Mouse (Mus musculus): ENCODE measurements around the gene Rfc1. TPM values are rescaled to one million over a fixed set of nuclear protein-coding genes. Genes with fewer than 3 reads are reported as not detected.

The Rfc1 gene
- polyA plus RNA-seq (2014; fragmentation: Nextera tagmentation; extraction: Ambion mirVana), result 53.1 and 59.6 TPM in 2 replicates

GRCm38 (mm10) chr5:65335298-65336074 is at the start of gene Rfc1:
TSS of gene Rfc1 (minus strand) at chr5:65335670.
- Histone ChIP-seq H3K4me3 (ENCODE audit: control insufficient read depth in 1 of 2, insufficient read depth in 1 of 2, low read depth in 1 of 2, low read length in 2 of 2) (peak within 1 kb of the TSS; percentile 89 to 92), H3K4me2 (ENCODE audit: low read length) (peak within 1 kb of the TSS; percentile 85), H3K27ac (replicated peaks in 1 of 2; ENCODE audit: control insufficient read depth in 1 of 2, insufficient read depth in 1 of 2, low read depth in 2 of 2, low read length in 2 of 2) (peak within 1 kb of the TSS; percentile 73 to 80; a peak in 3 of 4 replicates), H3K27me3 (ENCODE audit: control insufficient read depth, insufficient read depth, low read length) (no peaks in the 10 kb centered on the region), H3K4me1 (ENCODE audit: control insufficient read depth in 2 of 2, insufficient read depth in 2 of 2, low read length in 2 of 2) (peaks cover 0 to 10% of the 10 kb centered on the region in 2 experiments; a peak in 2 of 4 replicates), H3K36me3 (ENCODE audit: control insufficient read depth, insufficient read depth, low read length) (peaks cover 6% of the 10 kb centered on the region; the same call in 1 of the 2 replicates), H3K9ac (ENCODE audit: low read length) (peak within 1 kb of the TSS; percentile 93), H3K9me3 (ENCODE audit: control insufficient read depth, low read length) (no peaks in the 10 kb centered on the region)
- ATAC-seq (ENCODE audit: insufficient number of reproducible peaks, insufficient read depth, low FRiP score, low read depth), result peak; percentile 91
- WGBS, result under 1% methylated on average over 65 of the region's 65 CpGs

- Histone ChIP-seq H3K4me2 (ENCODE audit: low read length) (no peak overlapping the region), H3K9me3 (ENCODE audit: control insufficient read depth, low read length) (no peaks in the 10 kb centered on the region), H3K27ac (replicated peaks in 1 of 2; ENCODE audit: control insufficient read depth in 1 of 2, insufficient read depth in 1 of 2, low read depth in 2 of 2, low read length in 2 of 2) (no peak overlapping the region), H3K4me1 (ENCODE audit: control insufficient read depth in 2 of 2, insufficient read depth in 2 of 2, low read length in 2 of 2) (no peaks in the 10 kb centered on the region), H3K27me3 (ENCODE audit: control insufficient read depth, insufficient read depth, low read length) (no peaks in the 10 kb centered on the region), H3K4me3 (ENCODE audit: control insufficient read depth in 1 of 2, insufficient read depth in 1 of 2, low read depth in 1 of 2, low read length in 2 of 2) (no peak overlapping the region), H3K9ac (ENCODE audit: low read length) (no peak overlapping the region), H3K36me3 (ENCODE audit: control insufficient read depth, insufficient read depth, low read length) (no peaks in the 10 kb centered on the region)
- WGBS, result 75% methylated on average over 7 of the region's 7 CpGs
- no peak for ATAC-seq (ENCODE audit: insufficient number of reproducible peaks, insufficient read depth, low FRiP score, low read depth)
These were observed 39.3 kb upstream of the Rfc1 start for GRCm38 (mm10) chr5:65374746-65375145.

DNA sequence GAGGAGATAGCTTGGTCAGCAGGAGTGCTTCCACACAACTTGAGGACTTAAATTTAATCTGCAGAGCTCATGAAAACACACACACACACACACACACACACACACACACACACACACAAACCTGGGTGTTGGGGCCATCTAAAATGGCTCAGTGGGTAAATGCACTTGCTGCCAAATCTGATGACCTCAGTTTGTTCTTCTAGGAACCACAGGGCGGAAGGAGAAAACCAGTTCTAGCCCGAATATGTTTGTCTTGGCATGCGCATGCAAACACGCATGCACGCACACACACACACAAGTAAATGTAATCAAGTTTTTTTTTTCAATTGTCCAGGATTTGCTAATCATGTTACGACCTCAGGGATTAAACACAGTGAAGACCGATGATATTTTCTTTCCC is 36.1 kb upstream of the Rfc1 start:
- no peaks in the 10 kb centered on the region for H3K36me3 ChIP-seq (ENCODE audit: control insufficient read depth, insufficient read depth, low read length)
- no peaks in the 10 kb centered on the region for H3K4me1 ChIP-seq (ENCODE audit: control insufficient read depth in 2 of 2, insufficient read depth in 2 of 2, low read length in 2 of 2)
- H3K27ac ChIP-seq (replicated peaks in 1 of 2; ENCODE audit: control insufficient read depth in 1 of 2, insufficient read depth in 1 of 2, low read depth in 2 of 2, low read length in 2 of 2), result no peak overlapping the region
- H3K4me3 ChIP-seq (ENCODE audit: control insufficient read depth in 1 of 2, insufficient read depth in 1 of 2, low read depth in 1 of 2, low read length in 2 of 2), result no peak overlapping the region
- no peaks in the 10 kb centered on the region for H3K27me3 ChIP-seq (ENCODE audit: control insufficient read depth, insufficient read depth, low read length)
- WGBS, result 90% methylated on average over 7 of the region's 7 CpGs
- H3K9ac ChIP-seq (ENCODE audit: low read length), result no peak overlapping the region
- H3K9me3 ChIP-seq (ENCODE audit: control insufficient read depth, low read length), result no peaks in the 10 kb centered on the region
- no peak for ATAC-seq (ENCODE audit: insufficient number of reproducible peaks, insufficient read depth, low FRiP score, low read depth)
- H3K4me2 ChIP-seq (ENCODE audit: low read length), result no peak overlapping the region

- no peaks in the 10 kb centered on the region for H3K36me3 ChIP-seq (ENCODE audit: control insufficient read depth, insufficient read depth, low read length)
- no peak overlapping the region for H3K4me2 ChIP-seq (ENCODE audit: low read length)
- H3K4me3 ChIP-seq (ENCODE audit: control insufficient read depth in 1 of 2, insufficient read depth in 1 of 2, low read depth in 1 of 2, low read length in 2 of 2), result no peak overlapping the region
- no peaks in the 10 kb centered on the region for H3K4me1 ChIP-seq (ENCODE audit: control insufficient read depth in 2 of 2, insufficient read depth in 2 of 2, low read length in 2 of 2)
- H3K9me3 ChIP-seq (ENCODE audit: control insufficient read depth, low read length), result no peaks in the 10 kb centered on the region
- 61% methylated on average over 11 of the region's 11 CpGs for WGBS
- no peaks in the 10 kb centered on the region for H3K27me3 ChIP-seq (ENCODE audit: control insufficient read depth, insufficient read depth, low read length)
- H3K27ac ChIP-seq (replicated peaks in 1 of 2; ENCODE audit: control insufficient read depth in 1 of 2, insufficient read depth in 1 of 2, low read depth in 2 of 2, low read length in 2 of 2), result no peak overlapping the region
- no peak overlapping the region for H3K9ac ChIP-seq (ENCODE audit: low read length)
- ATAC-seq (ENCODE audit: insufficient number of reproducible peaks, insufficient read depth, low FRiP score, low read depth), result no peak
These were observed 32.4 kb upstream of the Rfc1 start for GRCm38 (mm10) chr5:65367837-65368236.

DNA sequence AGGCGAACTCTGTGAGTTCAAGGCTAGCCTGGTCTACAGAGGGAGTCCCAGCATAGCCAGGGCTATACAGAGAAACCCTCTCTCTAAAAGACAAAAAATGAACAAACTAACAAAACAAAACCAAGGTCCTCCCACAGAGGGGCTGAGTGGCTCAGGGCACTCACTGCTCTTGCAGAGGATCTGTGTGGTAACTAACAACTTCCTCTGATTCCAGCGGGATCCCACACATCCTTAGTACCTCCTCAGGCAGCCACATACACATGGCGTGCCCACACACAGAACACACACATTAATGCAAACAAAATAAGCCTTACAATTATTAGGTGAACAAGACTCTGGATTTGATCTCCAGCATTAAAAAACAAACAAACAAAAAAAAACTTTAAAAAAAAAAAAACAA is 22.3 kb upstream of the Rfc1 start:
- no peaks in the 10 kb centered on the region for H3K36me3 ChIP-seq (ENCODE audit: control insufficient read depth, insufficient read depth, low read length)
- no peaks in the 10 kb centered on the region for H3K4me1 ChIP-seq (ENCODE audit: control insufficient read depth in 2 of 2, insufficient read depth in 2 of 2, low read length in 2 of 2)
- no peak overlapping the region for H3K27ac ChIP-seq (replicated peaks in 1 of 2; ENCODE audit: control insufficient read depth in 1 of 2, insufficient read depth in 1 of 2, low read depth in 2 of 2, low read length in 2 of 2)
- no peak overlapping the region for H3K9ac ChIP-seq (ENCODE audit: low read length)
- no peaks in the 10 kb centered on the region for H3K27me3 ChIP-seq (ENCODE audit: control insufficient read depth, insufficient read depth, low read length)
- H3K9me3 ChIP-seq (ENCODE audit: control insufficient read depth, low read length), result no peaks in the 10 kb centered on the region
- 80% methylated on average over 3 of the region's 3 CpGs for WGBS
- no peak overlapping the region for H3K4me3 ChIP-seq (ENCODE audit: control insufficient read depth in 1 of 2, insufficient read depth in 1 of 2, low read depth in 1 of 2, low read length in 2 of 2)
- ATAC-seq (ENCODE audit: insufficient number of reproducible peaks, insufficient read depth, low FRiP score, low read depth), result no peak
- no peak overlapping the region for H3K4me2 ChIP-seq (ENCODE audit: low read length)

GRCm38 (mm10) chr5:65356851-65357250 is 21.4 kb upstream of the Rfc1 start:
- Histone ChIP-seq H3K36me3 (ENCODE audit: control insufficient read depth, insufficient read depth, low read length) (no peaks in the 10 kb centered on the region), H3K9ac (ENCODE audit: low read length) (no peak overlapping the region), H3K4me1 (ENCODE audit: control insufficient read depth in 2 of 2, insufficient read depth in 2 of 2, low read length in 2 of 2) (no peaks in the 10 kb centered on the region), H3K4me2 (ENCODE audit: low read length) (no peak overlapping the region), H3K9me3 (ENCODE audit: control insufficient read depth, low read length) (no peaks in the 10 kb centered on the region), H3K4me3 (ENCODE audit: control insufficient read depth in 1 of 2, insufficient read depth in 1 of 2, low read depth in 1 of 2, low read length in 2 of 2) (no peak overlapping the region), H3K27ac (replicated peaks in 1 of 2; ENCODE audit: control insufficient read depth in 1 of 2, insufficient read depth in 1 of 2, low read depth in 2 of 2, low read length in 2 of 2) (no peak overlapping the region), H3K27me3 (ENCODE audit: control insufficient read depth, insufficient read depth, low read length) (no peaks in the 10 kb centered on the region)
- no peak for ATAC-seq (ENCODE audit: insufficient number of reproducible peaks, insufficient read depth, low FRiP score, low read depth)
- 85% methylated on average over 6 of the region's 6 CpGs for WGBS

DNA sequence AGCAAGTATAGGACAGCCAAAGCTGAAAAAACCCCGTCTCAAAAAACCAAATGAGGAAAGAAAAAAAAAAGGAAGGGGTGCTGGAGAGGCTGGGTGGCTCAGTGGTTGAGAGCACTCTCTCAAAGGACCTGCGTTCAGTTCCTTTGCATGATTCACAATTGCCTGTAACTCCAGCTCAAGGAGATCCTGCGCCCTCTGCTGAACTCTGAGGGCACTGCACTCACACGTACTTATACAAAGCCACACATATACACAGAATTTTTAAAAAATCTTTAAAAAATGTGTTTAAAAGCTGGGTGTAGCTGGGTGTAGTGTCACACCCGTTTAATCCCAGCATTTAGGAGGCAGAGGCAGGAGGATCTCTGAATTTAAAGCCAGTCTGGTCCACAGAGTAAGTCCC is 19.5 kb upstream of the Rfc1 start:
- no peak overlapping the region for H3K4me3 ChIP-seq (ENCODE audit: control insufficient read depth in 1 of 2, insufficient read depth in 1 of 2, low read depth in 1 of 2, low read length in 2 of 2)
- H3K36me3 ChIP-seq (ENCODE audit: control insufficient read depth, insufficient read depth, low read length), result no peaks in the 10 kb centered on the region
- H3K27ac ChIP-seq (replicated peaks in 1 of 2; ENCODE audit: control insufficient read depth in 1 of 2, insufficient read depth in 1 of 2, low read depth in 2 of 2, low read length in 2 of 2), result no peak overlapping the region
- no peak overlapping the region for H3K4me2 ChIP-seq (ENCODE audit: low read length)
- WGBS, result 74% methylated on average over 5 of the region's 5 CpGs
- no peak overlapping the region for H3K9ac ChIP-seq (ENCODE audit: low read length)
- no peaks in the 10 kb centered on the region for H3K4me1 ChIP-seq (ENCODE audit: control insufficient read depth in 2 of 2, insufficient read depth in 2 of 2, low read length in 2 of 2)
- no peaks in the 10 kb centered on the region for H3K27me3 ChIP-seq (ENCODE audit: control insufficient read depth, insufficient read depth, low read length)
- ATAC-seq (ENCODE audit: insufficient number of reproducible peaks, insufficient read depth, low FRiP score, low read depth), result no peak
- no peaks in the 10 kb centered on the region for H3K9me3 ChIP-seq (ENCODE audit: control insufficient read depth, low read length)

DNA sequence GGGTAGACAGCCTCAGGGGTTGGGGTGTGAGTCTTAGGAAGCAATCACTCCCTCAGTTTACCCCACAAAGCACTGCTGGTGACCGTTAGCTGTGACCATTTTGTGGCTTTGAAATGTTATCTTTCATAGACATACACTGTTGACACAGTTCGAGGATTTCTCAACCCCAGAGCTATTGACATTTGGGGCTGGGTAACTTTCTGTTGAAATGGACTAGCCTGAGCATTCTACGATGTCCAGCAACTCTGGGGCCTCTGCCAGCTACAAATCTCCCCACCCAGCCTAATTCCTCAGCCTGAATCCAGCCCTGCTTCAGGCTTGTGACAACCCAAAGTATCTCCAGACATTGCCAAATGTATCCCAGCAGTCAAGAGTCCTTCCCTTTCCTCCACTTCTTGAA is 18.6 kb upstream of the Rfc1 start:
- no peak overlapping the region for H3K27ac ChIP-seq (replicated peaks in 1 of 2; ENCODE audit: control insufficient read depth in 1 of 2, insufficient read depth in 1 of 2, low read depth in 2 of 2, low read length in 2 of 2)
- WGBS, result 74% methylated on average over 3 of the region's 3 CpGs
- no peak overlapping the region for H3K4me2 ChIP-seq (ENCODE audit: low read length)
- H3K4me1 ChIP-seq (ENCODE audit: control insufficient read depth in 2 of 2, insufficient read depth in 2 of 2, low read length in 2 of 2), result no peaks in the 10 kb centered on the region
- no peak for ATAC-seq (ENCODE audit: insufficient number of reproducible peaks, insufficient read depth, low FRiP score, low read depth)
- no peaks in the 10 kb centered on the region for H3K9me3 ChIP-seq (ENCODE audit: control insufficient read depth, low read length)
- no peaks in the 10 kb centered on the region for H3K27me3 ChIP-seq (ENCODE audit: control insufficient read depth, insufficient read depth, low read length)
- H3K4me3 ChIP-seq (ENCODE audit: control insufficient read depth in 1 of 2, insufficient read depth in 1 of 2, low read depth in 1 of 2, low read length in 2 of 2), result no peak overlapping the region
- no peaks in the 10 kb centered on the region for H3K36me3 ChIP-seq (ENCODE audit: control insufficient read depth, insufficient read depth, low read length)
- H3K9ac ChIP-seq (ENCODE audit: low read length), result no peak overlapping the region

Measured in heart, embryonic 14.5 days (tissue).